Mouse (Mus musculus): ENCODE data around the gene Odf3l1.

Odf3l1 gene

GRCm38 (mm10) chr9:56882283-56882682 is 17.8 kb upstream of the Odf3l1 start:
- in situ Hi-C loops (cut with MboI, MseI): no loop called here

DNA sequence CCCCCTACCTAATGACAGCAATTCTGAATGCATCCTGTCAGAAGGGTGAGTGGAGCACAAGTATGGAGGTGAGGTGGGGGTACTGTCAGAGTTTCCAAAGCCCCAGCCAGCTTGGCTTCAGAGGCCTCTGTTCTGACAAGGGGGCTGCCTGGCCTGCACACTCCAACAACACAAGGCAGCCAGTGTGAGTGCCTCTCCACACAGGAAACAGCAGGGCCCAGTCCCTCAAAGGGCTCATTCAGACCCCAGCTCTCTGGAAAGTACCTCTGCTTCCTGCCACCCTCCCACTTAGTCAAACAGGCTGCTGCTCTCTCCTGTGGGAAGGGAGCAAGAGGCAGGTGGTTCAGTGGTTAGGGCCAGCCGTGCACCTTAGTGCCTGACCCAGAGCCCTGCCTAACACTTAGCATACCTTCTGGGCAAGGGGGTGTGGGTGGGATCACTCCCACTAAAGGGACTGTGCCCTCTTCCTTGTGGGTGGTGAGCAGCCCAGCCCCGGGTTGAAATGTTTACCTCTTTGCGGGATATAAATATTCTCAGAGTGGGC is 17.1 kb upstream of the Odf3l1 start:
- in situ Hi-C loops (cut with MboI, MseI): no loop called here

- in situ Hi-C loops (cut with MboI, MseI): no loop called here
Measured at GRCm38 (mm10) chr9:56880790-56881189, 16.3 kb upstream of the Odf3l1 start.

GRCm38 (mm10) chr9:56877284-56877683 is 12.8 kb upstream of the Odf3l1 start:
- in situ Hi-C loops (cut with MboI, MseI): no loop called here

- in situ Hi-C loops (cut with MboI, MseI): no loop called here
Measured at GRCm38 (mm10) chr9:56876784-56877183, 12.3 kb upstream of the Odf3l1 start.

GRCm38 (mm10) chr9:56873097-56873496 is 8.6 kb upstream of the Odf3l1 start:
- in situ Hi-C loops (cut with MboI, MseI): no loop called here

- in situ Hi-C loops (cut with MboI, MseI): no loop called here
Measured at GRCm38 (mm10) chr9:56872105-56872903, 7.8 kb upstream of the Odf3l1 start.

GRCm38 (mm10) chr9:56871191-56871590 is 6.7 kb upstream of the Odf3l1 start:
- in situ Hi-C loops (cut with MboI, MseI): no loop called here

DNA sequence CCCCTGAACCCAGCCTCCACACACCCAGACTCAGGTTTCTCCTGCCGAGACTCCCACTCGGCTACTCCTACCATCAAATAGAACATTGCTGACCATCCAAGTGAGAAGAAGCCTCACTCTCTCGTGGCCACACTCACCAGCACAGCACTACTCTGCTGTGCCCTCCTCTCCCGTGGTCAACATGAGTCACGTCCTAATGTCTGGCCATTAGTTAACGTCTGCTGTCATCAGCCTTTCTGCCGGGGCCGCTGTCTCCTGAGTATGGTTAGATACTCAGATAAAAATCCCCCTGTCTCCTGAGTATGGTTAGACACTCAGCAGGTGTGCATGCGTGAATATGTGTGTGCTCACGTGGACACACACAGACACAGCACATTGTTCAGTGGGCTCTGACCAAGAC is 6.3 kb upstream of the Odf3l1 start:
- in situ Hi-C loops (cut with MboI, MseI): no loop called here

- in situ Hi-C loops (cut with MboI, MseI): no loop called here
Measured at GRCm38 (mm10) chr9:56869552-56869951, 5.1 kb upstream of the Odf3l1 start.

DNA sequence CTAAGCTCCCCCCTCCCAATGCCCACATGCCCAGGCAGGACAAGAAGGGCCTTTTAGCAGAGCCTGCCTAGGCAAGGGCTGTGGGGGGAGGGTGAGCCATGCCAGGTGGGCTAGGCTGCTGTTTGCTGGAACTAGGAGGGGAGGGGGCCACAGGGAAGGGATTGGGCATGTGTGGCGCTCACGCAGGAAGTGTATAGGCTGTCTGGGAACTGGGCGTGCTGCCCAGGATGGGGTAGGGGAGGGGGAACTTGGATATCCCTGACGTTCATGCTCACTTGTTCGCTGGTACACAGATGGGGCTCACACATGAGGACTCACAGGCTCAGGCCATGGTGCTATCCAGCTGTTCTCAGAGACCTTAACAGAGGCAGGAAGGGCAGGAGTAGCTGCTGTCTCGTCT is 3.8 kb upstream of the Odf3l1 start:
- in situ Hi-C loops (cut with MboI, MseI): no loop called here

- in situ Hi-C loops (cut with MboI, MseI): no loop called here
Measured at GRCm38 (mm10) chr9:56866430-56866829, 2.0 kb upstream of the Odf3l1 start.

GRCm38 (mm10) chr9:56865673-56866400 is 1.4 kb upstream of the Odf3l1 start:
- in situ Hi-C loops (cut with MboI, MseI): no loop called here

DNA sequence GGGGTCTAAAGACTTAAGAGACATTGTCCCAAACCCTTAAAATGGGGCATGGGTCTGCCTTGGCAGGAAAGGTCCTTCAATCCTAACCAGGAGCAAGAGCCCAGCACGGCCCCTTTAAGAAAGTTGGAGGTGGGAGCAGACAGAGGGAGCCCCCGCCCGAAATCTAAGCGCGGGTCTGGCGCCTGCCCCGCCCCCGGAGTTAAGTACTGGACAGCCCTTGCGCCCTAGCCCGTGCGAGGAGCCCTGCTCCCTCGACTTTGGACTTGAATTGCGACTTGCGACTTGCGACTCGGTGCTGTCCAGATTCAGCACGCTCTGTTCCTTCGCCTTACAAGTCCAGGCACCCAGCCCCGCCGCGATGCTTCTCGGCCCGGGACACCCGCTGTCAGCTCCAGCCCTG is 353 bp upstream of the Odf3l1 start, which contains the start of gene Cspg4:
Gene Cspg4 (plus strand): TSS at position 202 of the 400 bp plus-strand sequence.
- in situ Hi-C loops (cut with MboI, MseI): no loop called here

- in situ Hi-C loops (cut with MboI, MseI): no loop called here
Measured at GRCm38 (mm10) chr9:56862863-56863262, 1.6 kb downstream of the Odf3l1 start.

DNA sequence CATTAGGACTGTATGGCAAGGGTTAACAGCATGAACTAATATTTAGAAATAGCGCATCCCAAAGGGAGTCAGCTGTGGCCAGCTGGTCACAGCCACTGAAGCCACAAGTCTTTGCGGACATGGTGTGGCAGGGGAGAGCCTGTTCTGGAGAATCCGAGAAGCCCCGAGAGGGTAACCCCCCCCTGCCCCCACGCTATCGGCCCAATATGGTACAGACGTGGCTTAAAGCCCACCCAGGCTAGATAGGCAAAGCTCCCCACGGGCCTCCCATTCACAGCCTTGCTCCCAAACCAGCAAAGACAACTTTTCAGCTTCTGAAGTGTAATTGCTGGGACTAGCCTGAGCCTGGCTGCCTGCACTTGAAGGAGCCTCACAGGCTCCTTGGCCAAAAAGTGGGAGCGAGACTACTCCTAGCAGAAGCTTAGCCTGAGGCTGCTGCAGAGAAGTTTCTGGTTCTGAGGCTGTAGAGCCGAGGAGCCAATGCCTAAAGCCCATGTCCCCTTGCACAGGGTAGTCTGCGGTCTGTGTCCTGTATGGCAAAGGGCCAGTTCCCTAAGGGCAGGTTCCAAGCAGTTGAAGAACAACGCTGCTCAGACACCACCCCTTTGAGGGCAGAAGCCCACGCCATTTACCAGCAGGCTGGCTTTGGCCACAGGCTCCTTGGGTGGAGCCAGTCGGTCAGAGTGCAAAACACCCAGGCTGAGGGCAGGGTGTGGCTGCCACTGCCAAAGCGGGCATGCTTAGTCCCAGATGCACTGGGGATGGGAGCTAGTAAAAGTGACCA is 3.8 kb downstream of the Odf3l1 start:
- in situ Hi-C loops (cut with MboI, MseI): no loop called here

- in situ Hi-C loops (cut with MboI, MseI): no loop called here
Measured at GRCm38 (mm10) chr9:56860035-56860434, 4.4 kb downstream of the Odf3l1 start.

- in situ Hi-C loops (cut with MboI, MseI): no loop called here
Measured at GRCm38 (mm10) chr9:56857463-56857862, 7.0 kb downstream of the Odf3l1 start.

- in situ Hi-C loops (cut with MboI, MseI): no loop called here
Measured at GRCm38 (mm10) chr9:56851778-56852177, 12.7 kb downstream of the Odf3l1 start.

DNA sequence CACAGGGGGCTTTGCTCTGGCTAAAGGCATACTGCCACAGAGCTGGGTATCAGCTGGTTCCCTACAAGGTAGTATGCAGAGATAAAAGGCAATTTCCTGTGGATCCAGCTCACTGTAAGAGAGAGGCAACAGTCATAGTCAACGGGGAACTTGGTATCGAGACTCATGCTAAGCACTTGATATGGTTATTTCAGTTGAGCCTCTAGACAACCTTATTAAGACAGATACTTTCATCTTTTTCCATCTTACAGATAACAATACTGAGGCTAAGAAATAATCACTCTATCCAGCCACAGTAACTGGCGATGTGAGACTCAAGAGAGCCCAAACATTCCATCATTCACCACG is 13.6 kb downstream of the Odf3l1 start:
- in situ Hi-C loops (cut with MboI, MseI): no loop called here

DNA sequence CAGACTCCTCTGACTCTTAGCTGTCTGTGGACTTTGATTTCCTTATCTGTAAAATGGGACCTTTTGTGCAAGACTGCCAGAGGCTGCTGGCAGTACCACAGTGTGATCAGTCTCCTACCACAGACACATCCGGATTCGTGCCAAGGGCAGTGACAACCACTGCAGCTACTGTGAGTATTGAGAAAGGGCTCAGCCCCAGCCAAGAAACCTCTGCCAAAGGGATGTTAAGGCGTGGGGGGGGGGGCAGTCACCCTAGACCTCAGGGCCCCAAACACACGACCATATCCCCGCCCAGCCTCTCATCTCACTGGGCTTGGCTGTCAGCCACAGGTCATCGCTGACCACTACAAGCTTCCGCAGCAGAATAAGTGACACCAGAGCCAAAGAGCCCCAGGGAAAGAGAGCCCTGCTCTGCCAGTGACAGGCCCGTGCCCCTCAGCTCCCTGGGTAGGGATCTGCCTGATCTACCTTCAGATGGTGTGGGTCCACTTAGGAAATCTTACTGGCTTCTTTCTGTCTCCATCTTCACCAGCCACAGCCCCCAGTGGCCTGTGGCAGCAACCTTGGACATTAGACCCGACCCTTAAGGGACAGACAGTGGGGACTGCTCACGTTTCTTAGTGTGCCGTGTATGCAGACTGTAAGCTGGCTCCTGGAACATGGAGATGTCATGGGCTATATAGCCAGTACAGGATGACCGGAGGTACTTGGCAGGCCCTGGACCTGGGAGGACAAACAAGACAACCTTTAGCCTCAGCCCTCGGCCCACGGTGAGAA is 14.2 kb downstream of the Odf3l1 start:
- in situ Hi-C loops (cut with MboI, MseI): no loop called here

All from T-helper 1 cell (primary cell).